Mouse (Mus musculus) gonadal fat pad, adult 2 months (tissue): ENCODE data around the gene Eda2r. TPM values are rescaled to one million over a fixed set of nuclear protein-coding genes. Genes with fewer than 3 reads are reported as not detected.

Experiments used
- DNase-seq: peaks from one replicate; pipeline ENCODE4 v3.0.0-alpha.2; 2012; ENCODE audit warnings: low read depth
- polyA plus RNA-seq: library from polyadenylated mRNA; depleted of rRNA; stranded (reverse); fragments of >200 nt; gene quantifications from 2 replicates; pipeline ENCODE4 v1.2.3, GENCODE M21; 2012; rRNA removed

Eda2r gene
- polyA plus RNA-seq, result 1.1 and 1.4 TPM in 2 replicates

DNA sequence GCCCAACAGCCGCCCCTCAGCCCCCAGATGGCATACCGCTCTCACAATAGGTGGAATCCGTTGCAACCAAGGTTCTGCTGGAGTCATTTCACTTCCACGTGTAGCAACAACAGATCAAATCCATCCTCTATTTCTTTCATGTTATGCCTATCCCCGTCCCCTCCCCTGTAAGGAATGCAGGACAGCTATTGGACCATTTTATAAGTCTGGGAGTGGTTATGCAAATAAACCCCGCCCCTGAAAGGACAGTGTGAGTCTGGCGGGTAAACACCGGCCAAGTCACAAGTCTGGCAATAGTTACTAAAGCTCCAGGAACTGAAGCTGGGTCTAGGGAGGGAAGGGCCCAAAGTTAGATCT is at the start of gene Eda2r:
TSS of gene Eda2r (minus strand) at position 152 of the 357 bp plus-strand sequence.
- peak; percentile 38 for DNase-seq

DNA sequence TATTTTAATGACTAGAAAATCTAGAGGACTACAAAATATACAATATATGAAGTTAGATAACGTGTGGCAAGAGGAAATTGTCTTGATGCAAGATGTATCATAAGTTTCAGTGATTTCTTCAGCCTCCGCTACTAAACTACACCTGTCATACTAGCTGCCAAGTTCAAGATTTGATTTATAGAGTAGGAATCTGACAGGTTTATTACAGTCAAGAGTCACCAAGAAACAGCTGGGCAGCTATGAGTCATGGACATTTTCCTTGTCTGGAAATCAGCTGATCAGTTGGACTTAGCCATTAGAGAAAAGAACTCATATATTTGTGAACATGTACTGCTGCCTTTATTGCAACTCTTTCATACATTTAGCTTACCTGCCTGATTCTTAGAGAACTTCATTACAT is 20.9 kb upstream of the Eda2r start:
- DNase-seq, result peak; percentile 20

DNA sequence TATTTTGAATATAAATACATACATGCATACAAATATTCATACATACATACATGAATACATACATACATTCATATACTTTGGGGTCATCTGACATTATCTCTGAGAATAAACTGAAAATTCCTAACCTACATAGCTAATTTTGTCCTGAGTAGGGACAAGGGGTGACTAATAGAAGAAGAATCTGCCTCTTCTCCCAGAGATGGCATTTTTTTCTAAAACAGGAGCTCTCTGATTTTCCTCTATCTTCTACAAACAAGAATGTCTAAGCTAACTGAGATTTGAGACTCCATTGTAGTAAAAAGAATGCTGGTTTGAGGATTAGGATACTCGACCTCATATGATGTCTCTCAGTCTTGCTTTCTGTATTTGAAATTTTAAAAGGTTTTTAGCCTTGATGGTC is 1.1 kb upstream of the Eda2r start:
- no peak for DNase-seq

DNA sequence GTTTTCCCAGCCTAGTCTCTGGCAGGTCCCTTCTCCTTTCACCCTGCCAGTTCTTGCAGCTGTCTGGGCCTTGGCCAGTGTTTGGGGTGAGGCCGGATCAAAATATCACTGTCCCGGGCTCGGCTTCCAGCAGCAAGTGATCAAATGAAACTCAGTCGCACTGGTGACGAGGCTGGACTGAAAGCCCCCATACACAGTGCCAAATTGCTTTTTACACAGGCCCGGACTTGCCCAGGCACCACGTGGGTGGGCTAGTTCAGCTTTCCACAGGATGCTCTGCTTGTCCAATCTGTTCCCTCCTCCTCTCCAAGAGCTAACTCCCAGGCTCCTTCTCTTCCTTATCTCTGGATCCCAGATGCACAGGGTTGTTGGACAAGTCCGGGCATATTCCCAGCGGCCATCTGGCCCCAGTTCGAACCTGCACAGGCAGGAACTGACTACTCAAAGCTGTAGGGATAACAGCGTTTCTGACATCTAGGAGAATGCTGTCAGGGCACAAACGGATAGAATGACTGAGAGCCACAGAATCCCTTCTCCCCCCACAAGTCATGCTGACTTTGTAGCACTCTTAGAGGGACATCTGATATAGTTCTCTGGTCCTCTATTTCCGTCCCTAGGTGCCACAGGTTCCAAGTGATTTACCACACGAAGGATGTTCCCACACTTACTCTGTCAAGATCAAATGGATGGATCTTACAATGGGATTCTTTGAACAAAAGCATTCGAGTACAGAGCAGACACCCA is 523 bp downstream of the Eda2r start:
- peak; percentile 42 for DNase-seq

DNA sequence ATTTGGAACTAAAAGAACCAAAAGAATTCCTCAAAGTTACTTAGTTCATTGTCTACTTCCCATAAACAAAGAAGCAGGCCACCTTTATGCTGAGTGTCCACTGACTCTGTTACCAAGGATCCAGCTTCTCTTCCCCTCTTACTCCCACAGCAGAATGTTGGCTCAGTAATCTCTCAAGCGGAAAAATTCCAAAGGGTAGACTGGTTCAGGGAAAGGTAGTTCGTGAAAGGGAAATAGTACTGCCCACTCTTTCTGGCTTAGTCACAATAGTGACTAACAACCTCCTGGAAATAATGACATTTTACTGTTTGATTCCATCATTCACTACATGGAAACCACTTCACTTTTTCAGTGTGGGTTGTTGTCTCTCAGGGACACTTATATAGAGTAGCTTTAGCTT is 4.2 kb downstream of the Eda2r start:
- no peak for DNase-seq

DNA sequence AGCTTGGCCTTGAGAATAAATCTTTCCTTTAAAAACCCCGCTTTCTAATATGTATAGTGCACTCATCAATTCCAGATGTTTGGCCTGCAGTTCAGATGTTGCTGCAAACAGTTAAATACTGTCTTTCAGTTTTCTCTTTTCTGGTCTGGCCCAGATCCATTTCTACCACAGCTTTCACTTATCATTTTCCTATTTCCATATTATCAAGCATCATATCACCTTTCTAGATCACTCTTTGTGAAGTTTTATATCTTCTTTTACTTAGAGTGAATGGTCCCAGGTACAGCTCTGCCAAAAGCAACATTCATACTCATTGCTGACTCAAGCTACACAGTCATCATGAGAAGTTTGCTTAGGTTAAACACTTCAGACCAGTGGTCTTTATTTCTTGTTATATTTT is 7.8 kb downstream of the Eda2r start:
- no peak for DNase-seq

DNA sequence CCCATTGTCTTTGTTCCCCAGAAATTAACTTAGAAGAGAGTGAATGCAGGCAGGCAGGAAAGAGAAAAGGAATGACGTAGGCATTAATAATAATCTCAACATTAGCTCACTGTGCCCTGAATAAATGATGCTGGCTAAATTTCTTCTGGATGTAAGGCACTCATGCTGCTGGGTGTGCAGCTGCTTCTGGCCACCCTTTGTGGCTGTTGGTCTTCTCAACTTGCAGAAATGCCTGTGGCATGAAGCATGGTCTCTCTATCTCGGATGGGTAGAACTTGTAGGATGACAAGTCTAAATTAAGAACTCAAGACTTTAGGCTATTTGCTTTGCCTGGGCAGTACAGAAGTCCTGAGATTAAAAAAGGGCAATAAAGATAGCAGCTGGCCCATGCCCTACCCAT is 8.3 kb downstream of the Eda2r start:
- no peak for DNase-seq

DNA sequence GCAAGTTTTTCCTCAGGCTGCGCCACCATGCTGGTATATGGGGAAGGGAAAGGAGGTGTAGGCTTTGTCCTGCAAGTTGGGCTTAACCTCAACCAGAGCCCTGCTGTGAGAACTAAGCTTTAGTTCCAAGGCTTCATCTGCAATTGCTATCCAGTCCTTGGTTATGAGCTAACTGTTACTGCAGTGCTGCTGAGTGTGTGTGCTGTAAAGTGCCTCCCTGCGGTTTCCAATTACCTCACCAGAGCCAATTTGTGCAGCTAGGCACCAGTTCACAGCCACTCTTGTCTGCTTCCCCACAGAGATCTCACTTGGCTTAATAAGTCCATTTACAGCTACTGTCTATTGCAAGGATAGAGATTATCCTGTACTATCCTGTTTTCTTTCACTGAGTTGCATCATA is 16.1 kb downstream of the Eda2r start:
- DNase-seq, result no peak

DNA sequence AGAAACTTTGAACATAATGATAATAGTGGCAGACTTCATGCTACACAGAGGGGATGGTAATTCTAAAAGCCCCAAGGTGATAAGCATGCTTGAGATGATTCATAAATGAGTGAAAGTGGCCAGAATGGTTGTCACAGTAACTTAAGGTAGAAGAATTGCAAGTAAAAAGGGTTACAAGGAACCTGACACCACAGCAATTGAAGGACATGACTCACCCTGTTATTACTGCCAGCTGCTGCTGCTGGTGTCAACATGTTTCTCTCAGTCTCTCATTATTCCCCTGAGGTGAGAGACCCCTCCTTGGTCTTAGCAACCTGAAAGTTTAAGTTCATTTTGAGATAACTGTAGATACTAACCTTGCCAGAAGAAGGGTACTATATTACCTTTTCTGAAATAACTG is 49.1 kb downstream of the Eda2r start:
- no peak for DNase-seq
